Comparison of ENCODE assay signal across 8 mouse cellular contexts in genomic region chr19:55253239-55253569, GRCm38 (mm10). TPM values are rescaled to one million over a fixed set of nuclear protein-coding genes. Genes with fewer than 3 reads are reported as not detected.
DNase-seq lines count a peak whose midpoint lies in the region; ATAC-seq and TF ChIP-seq lines count a peak whose summit lies in the region.

No protein-coding gene starts in this region.

- no peak for DNase-seq in gastrocnemius, adult 2 months
- DNase-seq in gastrocnemius, postnatal 4 days (ENCODE audit: low spot score in 2 of 2) = no peak
- DNase-seq in thymus, postnatal 4 days = peak; percentile 53
- DNase-seq in thymus, postnatal 14 days = no peak
- DNase-seq in left cerebral cortex, postnatal 14 days (ENCODE audit: low spot score in 2 of 2) = no peak
- DNase-seq in frontal cortex, postnatal 36 days (ENCODE audit: low spot score in 2 of 2) = no peak

- H3K4me2 ChIP-seq in limb, embryonic 15.5 days = peak overlapping the region; percentile 94
- peak overlapping the region; percentile 98 for H3K4me2 ChIP-seq in neural tube, embryonic 15.5 days

- H3K4me3 ChIP-seq in gastrocnemius, adult 2 months = peak overlapping the region; percentile 88
- peak overlapping the region; percentile 67 for H3K4me3 ChIP-seq in limb, embryonic 15.5 days
- peak overlapping the region; percentile 54 for H3K4me3 ChIP-seq in neural tube, embryonic 15.5 days (replicated peaks)

- 6% methylated on average over 9 of the region's 9 CpGs for WGBS in limb, embryonic 15.5 days
- WGBS in neural tube, embryonic 15.5 days = 3% methylated on average over 9 of the region's 9 CpGs

- TF ChIP-seq CTCF in gastrocnemius, adult 2 months (IDR thresholded peaks at IDR 0.05) = no peak

- ATAC-seq in limb, embryonic 15.5 days (ENCODE audit: insufficient number of reproducible peaks, low FRiP score, low TSS enrichment, low read depth) = no peak
- ATAC-seq in neural tube, embryonic 15.5 days (ENCODE audit: low FRiP score) = 0 out of 2 replicates have a peak, but pooled peaks have one; percentile 11

- no peaks in the 10 kb centered on the region for H3K27me3 ChIP-seq in limb, embryonic 15.5 days
- H3K27me3 ChIP-seq in neural tube, embryonic 15.5 days (replicated peaks) = no peaks in the 10 kb centered on the region

- H3K36me3 ChIP-seq in limb, embryonic 15.5 days = no peaks in the 10 kb centered on the region
- no peaks in the 10 kb centered on the region for H3K36me3 ChIP-seq in neural tube, embryonic 15.5 days

- no peaks in the 10 kb centered on the region for H3K9me3 ChIP-seq in limb, embryonic 15.5 days
- no peaks in the 10 kb centered on the region for H3K9me3 ChIP-seq in neural tube, embryonic 15.5 days (replicated peaks)

- peak overlapping the region; percentile 89 for H3K27ac ChIP-seq in gastrocnemius, adult 2 months
- peak overlapping the region; percentile 86 for H3K27ac ChIP-seq in limb, embryonic 15.5 days
- H3K27ac ChIP-seq in neural tube, embryonic 15.5 days (replicated peaks) = peak overlapping the region; percentile 80

- peaks cover 11% of the 10 kb centered on the region; the same call in 1 of the 2 replicates for H3K4me1 ChIP-seq in limb, embryonic 15.5 days
- peaks cover 21% of the 10 kb centered on the region for H3K4me1 ChIP-seq in neural tube, embryonic 15.5 days

- intact Hi-C loops in gastrocnemius, adult 2 months (cut with DNase I) = no loop called here
- intact Hi-C loops in left cerebral cortex, postnatal 14 days (cut with DNase I) = loop anchor here (5.0 kb wide), 1 partner anchor 36 kb away; no protein-coding TSS in a partner anchor

- H3K9ac ChIP-seq in limb, embryonic 15.5 days = peak overlapping the region; percentile 63; the same call in 1 of the 2 replicates
- peak overlapping the region; percentile 67 for H3K9ac ChIP-seq in neural tube, embryonic 15.5 days (replicated peaks)

RNA-seq across cellular contexts. Expression of gene Acsl5, which starts 1.5 kb away (rescaled TPM):
- 1 to 10 TPM; 2.9 to 6.3 TPM for total RNA-seq in gastrocnemius, adult 2 months (2021)
- 10 to 100 TPM; 12.0 to 12.4 TPM for total RNA-seq in gastrocnemius, postnatal 4 days (2021)
- polyA plus RNA-seq in limb, embryonic 15.5 days (2015; fragmentation: Nextera tagmentation; extraction: Ambion mirVana) = 49.4 and 55.1 TPM in 2 replicates
- polyA plus RNA-seq in neural tube, embryonic 15.5 days (2015; fragmentation: Nextera tagmentation; extraction: Ambion mirVana) = 21.8 and 39.3 TPM in 2 replicates
- 10 to 100 TPM; 38.1 to 38.7 TPM for total RNA-seq in left cerebral cortex, postnatal 14 days (2021)

RNA-seq across cellular contexts. Expression of gene Gucy2g, which starts 12.2 kb away (rescaled TPM):
- total RNA-seq in gastrocnemius, adult 2 months (2021) = under 1 TPM; 0.15 to 0.39 TPM
- under 1 TPM in 1 of 2 experiments, not detected in 1; 0.10 TPM for total RNA-seq in gastrocnemius, postnatal 4 days (2021)
- polyA plus RNA-seq in limb, embryonic 15.5 days (2015; fragmentation: Nextera tagmentation; extraction: Ambion mirVana) = 0.06 and 0.15 TPM in 2 replicates
- 0.06 and 0.12 TPM in 2 replicates for polyA plus RNA-seq in neural tube, embryonic 15.5 days (2015; fragmentation: Nextera tagmentation; extraction: Ambion mirVana)
- total RNA-seq in left cerebral cortex, postnatal 14 days (2021) = 1 to 10 TPM; 1.5 to 2.5 TPM
